Mouse (Mus musculus) kidney, embryonic 16.5 days (tissue): ENCODE measurements around the gene Lig1. TPM values are rescaled to one million over a fixed set of nuclear protein-coding genes. Genes with fewer than 3 reads are reported as not detected.
"Not testable (repeated sequence)": the region's sequence is repeated elsewhere in the genome, so short reads cannot be mapped to it uniquely, and the experiment has no call there.

Source experiments
- ATAC-seq: fragments of 200-750 bp; cut with Nextera tagmentation; 2 replicates; pipeline ENCODE4 v1.8.0; 2017; ENCODE audit warnings: moderate TSS enrichment; ENCODE audit not compliant: low FRiP score, low TSS enrichment
- H3K27ac ChIP-seq: fragments of 300-500 bp; sonication (generic); 2 replicates; pipeline ENCODE4 v1.5.1; 2014; ENCODE audit warnings: low read length
- H3K27me3 ChIP-seq: fragments of 300-500 bp; sonication (generic); 2 replicates; pipeline ENCODE4 v1.6.1; 2014; ENCODE audit warnings: low read length, control low read depth, mixed read lengths; ENCODE audit not compliant: insufficient read depth
- H3K36me3 ChIP-seq: fragments of 300-500 bp; sonication (generic); 2 replicates; pipeline ENCODE4 v1.6.1; 2014; ENCODE audit warnings: low read length, control low read depth, mixed read lengths; ENCODE audit not compliant: insufficient read depth
- H3K4me1 ChIP-seq: fragments of 300-500 bp; sonication (generic); 2 replicates; pipeline ENCODE4 v1.6.1; 2014; ENCODE audit warnings: low read length, control low read depth, mixed read lengths; ENCODE audit not compliant: insufficient read depth
- H3K4me2 ChIP-seq: fragments of 300-500 bp; sonication (generic); replicated peaks from 2 replicates; pipeline ENCODE4 v1.6.1; 2014; ENCODE audit warnings: low read depth, low read length
- H3K4me3 ChIP-seq: fragments of 300-500 bp; sonication (generic); 2 replicates; pipeline ENCODE4 v1.5.1; 2014; ENCODE audit warnings: mild to moderate bottlenecking, low read length
- H3K9ac ChIP-seq: fragments of 300-500 bp; sonication (generic); replicated peaks from 2 replicates; pipeline ENCODE4 v1.6.1; 2014; ENCODE audit warnings: low read length
- H3K9me3 ChIP-seq: fragments of 300-500 bp; sonication (generic); 2 replicates; pipeline ENCODE4 v1.6.1; 2016; ENCODE audit warnings: low read length, control low read depth
- WGBS: fragments of 180-500 bp; shearing (Covaris S2); extraction: QIAGEN DNeasy Blood & Tissue Kit; methylation state at CpG from one replicate; pipeline ENCODE4 v1.1.7; 2014; 5-methylcytosine and 5-hydroxymethylcytosine counted together
- polyA plus RNA-seq: library from polyadenylated mRNA; unstranded; fragments of >200 nt; fragmentation: Nextera tagmentation; extraction: Ambion mirVana; gene quantifications from 2 replicates; pipeline ENCODE4 v1.2.1, GENCODE M21; 2015

The Lig1 gene
- polyA plus RNA-seq, 1 experiment from 2014 or later, result 89.1 TPM

GRCm38 (mm10) chr7:13278957-13279356, 1.9 kb downstream of the Lig1 start:
- not testable (repeated sequence) for H3K4me1 ChIP-seq, H3K27me3 ChIP-seq, H3K9me3 ChIP-seq
- peak overlapping the region; percentile 87 for H3K9ac ChIP-seq
- peak overlapping the region; percentile 35 for H3K4me2 ChIP-seq
- H3K4me3 ChIP-seq, result peak overlapping the region; percentile 78
- ATAC-seq, result peak; percentile 80
- peaks cover 44% of the 10 kb centered on the region for H3K36me3 ChIP-seq
- H3K27ac ChIP-seq, result 0 out of 2 replicates have a peak overlapping the region, but pooled peaks have one; percentile 29
- WGBS, result under 1% methylated on average over 10 of the region's 29 CpGs

- peaks cover 51% of the 10 kb centered on the region for H3K36me3 ChIP-seq
- no peaks in the 10 kb centered on the region for H3K4me1 ChIP-seq
- no peak overlapping the region for H3K27ac ChIP-seq
- H3K4me2 ChIP-seq, result no peak overlapping the region
- 52% methylated on average over 5 of the region's 5 CpGs for WGBS
- no peaks in the 10 kb centered on the region for H3K27me3 ChIP-seq
- no peaks in the 10 kb centered on the region for H3K9me3 ChIP-seq
- H3K4me3 ChIP-seq, result no peak overlapping the region
- no peak overlapping the region for H3K9ac ChIP-seq
- ATAC-seq, result no peak
Measured at GRCm38 (mm10) chr7:13288621-13289020, 11.5 kb downstream of the Lig1 start.

GRCm38 (mm10) chr7:13290041-13290675, 13.1 kb downstream of the Lig1 start:
- no peaks in the 10 kb centered on the region for H3K9me3 ChIP-seq
- ATAC-seq, result no peak
- peaks cover 58% of the 10 kb centered on the region for H3K36me3 ChIP-seq
- H3K27me3 ChIP-seq, result no peaks in the 10 kb centered on the region
- 83% methylated on average over 1 of the region's 1 CpGs for WGBS
- no peaks in the 10 kb centered on the region for H3K4me1 ChIP-seq
- H3K27ac ChIP-seq, result no peak overlapping the region
- H3K4me2 ChIP-seq, result no peak overlapping the region
- H3K9ac ChIP-seq, result no peak overlapping the region
- H3K4me3 ChIP-seq, result no peak overlapping the region

GRCm38 (mm10) chr7:13291370-13291769, 14.3 kb downstream of the Lig1 start:
- H3K9ac ChIP-seq, result no peak overlapping the region
- peaks cover 64% of the 10 kb centered on the region for H3K36me3 ChIP-seq
- no peaks in the 10 kb centered on the region for H3K9me3 ChIP-seq
- no peak overlapping the region for H3K4me2 ChIP-seq
- no peaks in the 10 kb centered on the region for H3K27me3 ChIP-seq
- H3K27ac ChIP-seq, result no peak overlapping the region
- ATAC-seq, result no peak
- no peaks in the 10 kb centered on the region for H3K4me1 ChIP-seq
- 89% methylated on average over 2 of the region's 2 CpGs for WGBS
- H3K4me3 ChIP-seq, result no peak overlapping the region

- H3K9ac ChIP-seq, result no peak overlapping the region
- no peak overlapping the region for H3K4me2 ChIP-seq
- H3K4me3 ChIP-seq, result no peak overlapping the region
- H3K36me3 ChIP-seq, result peaks cover 71% of the 10 kb centered on the region
- no peaks in the 10 kb centered on the region for H3K4me1 ChIP-seq
- H3K9me3 ChIP-seq, result no peaks in the 10 kb centered on the region
- no peaks in the 10 kb centered on the region for H3K27me3 ChIP-seq
- ATAC-seq, result no peak
- WGBS, result 88% methylated on average over 11 of the region's 11 CpGs
- no peak overlapping the region for H3K27ac ChIP-seq
Measured at GRCm38 (mm10) chr7:13293878-13294855, 17.1 kb downstream of the Lig1 start.

- no peaks in the 10 kb centered on the region for H3K4me1 ChIP-seq
- no peaks in the 10 kb centered on the region for H3K27me3 ChIP-seq
- no peak overlapping the region for H3K4me3 ChIP-seq
- WGBS, result 94% methylated on average over 7 of the region's 7 CpGs
- H3K9ac ChIP-seq, result no peak overlapping the region
- H3K27ac ChIP-seq, result no peak overlapping the region
- H3K36me3 ChIP-seq, result peaks cover 76% of the 10 kb centered on the region
- ATAC-seq, result no peak
- H3K4me2 ChIP-seq, result no peak overlapping the region
- no peaks in the 10 kb centered on the region for H3K9me3 ChIP-seq
Measured at GRCm38 (mm10) chr7:13295256-13295655, 18.2 kb downstream of the Lig1 start.

GRCm38 (mm10) chr7:13297636-13298035, 20.6 kb downstream of the Lig1 start:
- no peak overlapping the region for H3K4me3 ChIP-seq
- H3K36me3 ChIP-seq, result peaks cover 75% of the 10 kb centered on the region
- H3K4me2 ChIP-seq, result no peak overlapping the region
- H3K9me3 ChIP-seq, result no peaks in the 10 kb centered on the region
- H3K27me3 ChIP-seq, result no peaks in the 10 kb centered on the region
- no peaks in the 10 kb centered on the region for H3K4me1 ChIP-seq
- no peak overlapping the region for H3K9ac ChIP-seq
- no peak overlapping the region for H3K27ac ChIP-seq
- WGBS, result 92% methylated on average over 1 of the region's 1 CpGs
- no peak for ATAC-seq

GRCm38 (mm10) chr7:13298821-13299220, 21.7 kb downstream of the Lig1 start:
- no peak overlapping the region for H3K4me2 ChIP-seq
- H3K27ac ChIP-seq, result no peak overlapping the region
- WGBS, result 94% methylated on average over 5 of the region's 5 CpGs
- no peak overlapping the region for H3K9ac ChIP-seq
- H3K9me3 ChIP-seq, result no peaks in the 10 kb centered on the region
- no peaks in the 10 kb centered on the region for H3K4me1 ChIP-seq
- no peak for ATAC-seq
- H3K27me3 ChIP-seq, result no peaks in the 10 kb centered on the region
- H3K4me3 ChIP-seq, result no peak overlapping the region
- H3K36me3 ChIP-seq, result peaks cover 75% of the 10 kb centered on the region

- WGBS, result 100% methylated on average over 1 of the region's 1 CpGs
- Histone ChIP-seq H3K9ac (no peak overlapping the region), H3K4me2 (no peak overlapping the region), H3K27me3 (no peaks in the 10 kb centered on the region), H3K36me3 (peaks cover 66% of the 10 kb centered on the region), H3K27ac (no peak overlapping the region), H3K9me3 (no peaks in the 10 kb centered on the region), H3K4me1 (no peaks in the 10 kb centered on the region), H3K4me3 (no peak overlapping the region)
- ATAC-seq, result no peak
Measured at GRCm38 (mm10) chr7:13301643-13302042, 24.6 kb downstream of the Lig1 start.

- 78% methylated on average over 2 of the region's 2 CpGs for WGBS
- H3K36me3 ChIP-seq, result peaks cover 63% of the 10 kb centered on the region
- no peak overlapping the region for H3K27ac ChIP-seq
- H3K4me1 ChIP-seq, result no peaks in the 10 kb centered on the region
- H3K9ac ChIP-seq, result no peak overlapping the region
- H3K27me3 ChIP-seq, result no peaks in the 10 kb centered on the region
- no peak overlapping the region for H3K4me3 ChIP-seq
- ATAC-seq, result no peak
- H3K4me2 ChIP-seq, result no peak overlapping the region
- H3K9me3 ChIP-seq, result no peaks in the 10 kb centered on the region
Measured at GRCm38 (mm10) chr7:13302780-13303179, 25.7 kb downstream of the Lig1 start.
